Mouse (Mus musculus) heart, postnatal 0 days (tissue): ENCODE data around the gene Brf1.

Experiments used
- CTCF ChIP-seq: IDR thresholded peaks from 2 replicates; pipeline ENCODE4 v1.5.1; 2016; ENCODE audit warnings: antibody characterized with exemption, control low read depth, low read depth
- EP300 ChIP-seq: IDR thresholded peaks from 2 replicates; pipeline ENCODE4 v1.6.1; 2016; ENCODE audit warnings: antibody characterized with exemption, low read depth

DNA sequence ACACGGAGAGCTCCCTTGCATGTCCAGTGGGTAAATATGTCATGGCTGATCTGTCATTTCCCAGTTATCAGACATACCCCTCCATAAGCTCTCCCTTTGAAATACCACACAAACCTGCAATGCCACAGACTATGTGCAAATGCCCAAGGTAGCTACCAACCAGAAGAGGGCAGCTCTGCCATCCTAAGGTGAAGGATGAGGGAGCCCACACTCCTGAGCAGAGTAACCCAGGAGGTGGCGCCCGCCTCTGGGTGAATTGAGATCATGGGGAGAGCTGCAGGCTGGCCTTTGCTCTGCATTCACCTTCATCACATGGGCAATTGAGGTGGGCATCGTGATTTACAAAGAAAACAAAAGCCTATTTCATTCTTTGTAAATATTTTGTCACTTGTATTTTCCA lies 4.5 kb upstream of the Brf1 start:
- TF ChIP-seq CTCF (peak; percentile 93), EP300 (no peak)
